Mouse (Mus musculus) cerebellum, adult 11 months (tissue): ENCODE measurements around the gene Fam206a.

Source experiments
- DNase-seq: peaks from one replicate; pipeline ENCODE4 v3.0.0; 2022

The Fam206a gene

DNA sequence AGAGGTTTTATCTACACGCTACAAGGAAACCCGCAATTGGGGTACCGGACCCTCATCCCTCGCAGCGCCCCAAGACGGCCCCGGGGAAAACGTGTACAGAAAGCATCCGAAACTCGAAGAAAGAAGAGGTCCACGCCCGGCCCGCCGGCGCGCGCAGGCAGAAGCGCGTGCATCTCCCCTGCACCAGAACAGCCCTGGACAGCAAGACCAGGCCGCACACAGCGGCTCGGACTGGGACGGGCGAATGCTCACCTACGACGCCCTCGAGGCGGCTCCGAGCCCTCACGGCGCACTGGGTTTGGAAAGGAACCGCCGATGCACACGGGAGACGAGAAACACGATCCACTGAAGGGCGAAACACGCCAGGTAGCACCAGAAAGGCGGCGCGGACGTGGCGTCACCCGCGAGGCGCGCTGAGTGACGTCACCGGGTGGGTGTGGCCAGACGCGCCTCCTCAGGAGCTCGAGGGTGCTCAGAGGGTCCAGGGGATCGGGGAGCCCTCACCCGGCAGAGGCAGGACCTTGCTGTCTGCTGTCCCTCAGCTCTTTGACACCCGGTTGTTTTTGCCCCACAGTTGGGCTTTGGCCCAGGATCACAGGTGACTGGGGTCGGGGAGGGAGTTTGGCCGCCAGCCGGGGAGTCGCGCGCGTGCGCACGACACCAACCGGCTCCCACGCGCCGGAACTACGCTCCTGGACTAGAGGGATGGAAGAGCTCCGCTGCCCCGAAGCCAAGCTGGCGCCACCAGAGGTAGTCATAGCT lies at the start of gene Fam206a, which contains the start of gene Elp1:
Fam206a (plus strand) TSS at position 439 of the 762 bp plus-strand sequence.
Elp1 (minus strand) TSS at position 425 of the 762 bp plus-strand sequence.
- DNase-seq: peak; percentile 95

DNA sequence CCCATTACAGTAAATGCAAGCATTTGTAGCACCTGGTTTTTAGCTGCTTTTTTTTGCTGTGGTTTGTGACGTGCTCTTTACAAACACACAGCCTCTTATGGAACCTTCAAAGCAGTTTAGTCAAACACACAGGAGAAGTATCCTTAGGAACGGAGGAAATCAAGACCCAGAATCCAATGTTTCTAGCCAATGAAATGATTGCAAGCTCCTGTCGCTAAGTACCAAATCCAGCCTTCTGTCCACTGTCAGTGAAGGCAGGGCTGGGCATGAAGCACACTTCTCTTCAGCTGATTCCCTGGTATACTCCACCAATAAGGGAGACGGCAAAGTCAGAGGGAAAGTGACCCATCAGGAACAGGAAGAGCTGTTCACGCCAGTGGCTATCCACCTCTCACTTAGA lies 46.1 kb upstream of the Fam206a start:
- no peak for DNase-seq

DNA sequence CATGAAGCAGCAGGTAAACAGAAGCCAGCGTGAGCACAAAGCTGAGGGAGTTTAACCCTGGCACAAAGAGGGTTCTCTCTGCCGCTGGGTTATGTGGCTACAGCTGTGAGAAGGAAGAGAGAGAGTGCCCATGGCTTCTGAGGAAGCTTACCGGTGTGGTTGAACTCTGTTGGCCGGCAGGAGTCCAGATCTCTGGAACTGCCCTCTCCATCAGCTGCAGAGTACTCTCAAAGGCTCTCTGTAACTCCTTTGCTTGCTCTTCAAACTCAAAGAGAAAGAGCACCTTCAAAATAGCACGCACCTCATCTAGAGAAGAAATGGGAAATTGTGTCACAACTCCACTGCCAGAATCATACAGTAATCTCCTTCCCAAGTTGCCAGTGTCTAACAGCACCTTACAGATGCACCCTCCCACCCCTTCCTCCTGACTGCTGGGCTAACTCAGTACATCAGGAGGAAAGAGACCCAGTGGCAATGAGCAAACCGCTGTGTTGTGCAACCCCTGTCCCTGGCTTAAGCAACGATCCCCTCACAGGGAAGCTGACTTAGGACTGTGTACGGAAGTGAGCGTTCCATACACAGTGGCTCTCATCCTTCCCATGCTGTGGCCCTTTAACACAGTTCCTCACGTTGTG lies 45.1 kb upstream of the Fam206a start:
- DNase-seq: no peak

DNA sequence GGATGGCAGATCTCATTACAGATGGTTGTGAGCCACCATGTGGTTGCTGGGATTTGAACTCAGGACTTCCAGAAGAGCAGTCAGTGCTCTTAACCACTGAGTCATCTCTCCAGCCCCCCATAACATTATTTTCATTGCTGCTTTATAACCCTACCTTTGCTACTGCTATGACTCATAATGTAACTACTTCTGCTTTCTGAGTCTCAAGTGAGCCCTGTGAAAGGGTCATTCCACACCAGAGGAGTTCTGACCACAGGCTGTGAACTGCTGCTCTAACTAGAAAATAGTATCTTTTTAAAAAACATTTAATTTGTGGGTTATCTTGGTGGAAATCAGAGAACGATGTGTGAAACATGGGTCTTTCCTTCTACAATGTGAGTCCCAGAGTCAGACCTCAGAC lies 44.5 kb upstream of the Fam206a start:
- DNase-seq: no peak

DNA sequence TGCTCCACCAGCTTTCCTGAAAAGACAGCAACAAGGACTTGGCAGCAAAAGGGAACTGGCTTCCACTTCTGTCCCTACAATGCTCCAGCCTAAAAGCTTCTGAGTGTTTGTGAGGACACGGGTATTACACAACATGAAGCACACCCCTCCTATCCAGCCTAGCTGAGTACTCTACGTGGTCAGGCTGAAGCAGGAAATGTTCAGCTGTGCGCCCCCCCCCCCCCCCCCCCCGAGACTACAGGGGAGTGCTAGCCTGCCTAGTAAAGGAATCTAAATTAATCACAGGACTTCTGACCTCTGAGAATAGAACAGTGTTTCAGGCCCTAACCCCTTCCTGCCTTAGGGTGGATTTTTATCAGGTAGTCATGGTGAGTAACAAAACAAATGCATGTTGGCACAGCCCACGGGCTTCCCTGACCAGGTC lies 34.3 kb upstream of the Fam206a start:
- no peak for DNase-seq

DNA sequence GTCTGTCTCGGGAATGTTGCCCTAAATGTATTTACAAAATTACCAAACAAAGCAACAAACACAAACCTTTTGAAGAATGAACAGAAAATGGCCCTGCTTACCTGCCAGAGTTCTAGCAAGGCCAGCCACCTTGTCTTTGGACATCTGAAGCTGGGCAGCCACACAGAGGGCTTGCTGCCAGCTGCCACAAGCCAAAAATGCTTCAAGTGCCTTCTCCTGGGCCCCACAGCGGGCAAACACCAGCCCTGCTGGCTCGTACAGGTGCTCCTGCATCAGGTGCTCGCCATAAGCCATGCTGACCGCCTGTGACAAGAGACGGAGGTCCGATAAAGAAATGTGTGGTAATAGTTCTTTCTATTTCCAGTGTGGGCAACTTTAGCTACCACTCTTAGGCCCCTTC lies 33.2 kb upstream of the Fam206a start:
- DNase-seq: no peak

DNA sequence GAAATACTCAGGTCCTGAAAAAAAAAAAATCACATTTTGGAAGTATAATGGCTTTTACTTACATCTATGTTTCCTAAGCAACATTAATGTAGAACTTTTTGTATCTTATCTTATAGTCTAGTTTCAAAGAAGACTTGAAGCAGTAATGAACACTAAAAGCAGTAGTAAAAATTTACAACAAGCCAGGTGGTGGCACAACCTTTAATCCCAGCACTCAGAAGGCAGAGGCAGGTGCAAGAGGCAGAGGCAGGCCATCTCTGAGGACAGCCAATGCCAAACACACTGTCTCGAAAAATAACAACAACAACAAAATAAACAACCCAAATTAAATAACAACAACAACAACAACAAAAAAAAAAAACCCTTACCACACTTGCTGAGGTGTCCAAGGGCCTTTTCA lies 31.1 kb upstream of the Fam206a start:
- no peak for DNase-seq

DNA sequence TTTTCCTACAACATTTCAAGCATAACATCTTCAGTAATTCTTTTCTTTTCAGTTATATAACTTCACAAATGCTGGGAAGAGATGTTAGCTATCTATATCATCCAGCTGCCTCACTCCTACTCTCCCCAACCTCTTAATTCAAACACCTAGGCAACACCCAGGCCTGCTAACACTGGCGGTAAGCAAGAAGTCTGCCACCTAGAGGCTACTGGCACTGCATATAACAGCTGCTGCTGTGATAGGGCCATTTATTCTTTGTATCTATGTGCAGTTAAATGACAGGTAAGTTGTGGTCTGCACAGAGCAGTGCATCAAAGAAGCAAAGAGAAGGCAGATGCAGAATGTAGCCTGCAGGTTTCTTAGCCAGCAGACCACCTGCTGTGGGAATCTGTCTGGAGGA lies 10.8 kb upstream of the Fam206a start:
- DNase-seq: no peak

DNA sequence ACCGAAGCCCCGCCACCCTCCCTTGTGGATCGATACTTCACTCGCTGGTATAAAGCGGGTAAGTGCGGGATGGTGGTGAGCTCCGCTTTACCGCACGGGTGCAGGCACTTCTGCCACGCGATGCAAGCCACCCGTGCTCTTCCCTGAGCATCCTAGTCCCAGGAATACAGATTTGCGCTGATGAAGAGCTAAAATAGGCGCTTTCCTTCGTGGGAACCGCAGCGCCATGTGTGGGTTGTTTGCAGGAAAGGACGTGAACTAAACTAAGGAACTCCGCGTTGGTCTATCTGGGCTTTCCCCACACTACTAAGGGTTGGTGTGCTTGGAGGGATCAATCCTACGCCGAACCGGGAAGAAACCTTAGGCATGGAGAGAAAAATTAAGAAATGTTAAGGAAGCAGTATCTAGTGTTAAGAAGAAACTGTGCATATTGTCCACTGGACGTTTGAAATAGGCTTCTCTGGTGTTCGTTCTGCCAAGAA lies 565 bp downstream of the Fam206a start:
- DNase-seq: no peak

DNA sequence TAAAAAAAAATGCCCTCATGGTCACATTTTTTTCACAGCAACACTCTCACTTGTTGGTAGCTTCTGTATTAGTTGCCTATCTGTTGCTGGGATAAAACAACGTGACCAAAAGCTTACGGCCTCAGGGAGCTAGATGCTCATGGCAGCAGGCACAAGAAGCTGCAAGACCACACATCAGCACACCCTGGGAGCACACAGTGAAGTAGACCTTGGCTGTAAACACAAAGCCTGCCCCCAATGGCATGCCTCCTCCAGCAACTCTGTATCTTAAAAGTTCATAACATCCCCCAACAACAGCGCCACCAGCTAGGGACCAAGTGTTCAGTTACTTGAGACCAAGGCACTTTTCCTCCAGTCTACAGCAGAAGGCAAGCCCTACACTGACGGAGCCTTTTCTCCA lies 6.9 kb downstream of the Fam206a start:
- DNase-seq: no peak

DNA sequence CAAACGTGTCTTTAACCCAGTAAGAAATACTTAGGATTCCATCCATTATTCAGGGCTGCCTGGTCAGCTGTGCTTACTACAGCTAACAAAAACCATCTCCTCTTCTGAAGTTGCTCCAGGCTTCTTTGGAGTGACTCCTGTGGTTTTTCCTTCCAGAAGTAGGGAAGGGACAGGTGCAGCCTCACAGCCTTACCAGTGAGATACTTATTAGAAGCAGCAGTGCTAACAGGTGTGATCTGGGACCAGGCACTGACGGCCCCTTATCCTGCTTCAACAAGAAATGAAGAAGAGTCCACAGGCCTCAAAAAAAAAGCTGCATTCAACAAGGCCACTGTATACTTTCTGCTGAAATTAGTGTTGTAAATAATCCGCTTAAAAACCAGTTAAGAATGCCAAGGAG lies 9.5 kb downstream of the Fam206a start:
- no peak for DNase-seq

DNA sequence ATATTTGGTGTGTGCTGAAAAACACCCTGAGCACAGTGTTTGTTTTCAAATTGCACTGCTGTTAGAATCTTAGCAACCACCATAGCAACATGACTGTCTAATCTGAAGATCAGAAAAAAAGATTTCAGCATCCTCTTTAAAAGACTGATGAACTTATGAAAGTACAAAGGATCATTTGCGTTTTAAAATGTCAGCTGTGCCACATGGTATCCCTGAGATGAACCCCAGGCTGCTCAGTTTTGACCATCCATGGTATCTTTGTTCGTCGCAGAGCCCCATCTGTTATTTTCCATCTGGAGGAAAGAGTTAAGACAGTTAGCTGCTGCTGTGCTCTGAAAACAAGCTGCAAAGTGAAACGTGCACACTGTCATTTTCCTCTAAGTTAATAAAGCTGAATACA lies 10.0 kb downstream of the Fam206a start:
- DNase-seq: no peak

DNA sequence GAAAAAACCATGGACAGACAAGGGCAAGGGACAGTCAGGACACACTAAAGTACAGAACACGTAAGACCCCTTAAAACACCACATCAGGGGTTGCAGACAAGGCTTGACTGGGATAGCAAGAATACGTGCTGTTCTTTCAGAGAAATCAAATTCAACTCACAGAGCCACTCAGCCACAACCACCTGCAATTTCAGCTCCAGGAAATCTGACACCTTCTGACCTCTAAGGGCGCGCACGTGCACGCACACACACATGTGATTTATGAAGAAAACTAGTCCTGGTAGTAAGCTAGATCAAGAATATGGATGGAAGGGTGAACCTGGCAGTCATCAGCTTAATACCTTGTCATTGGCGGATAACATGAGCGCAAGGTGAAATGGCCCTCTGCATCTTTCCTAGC lies 13.0 kb downstream of the Fam206a start:
- DNase-seq: no peak

DNA sequence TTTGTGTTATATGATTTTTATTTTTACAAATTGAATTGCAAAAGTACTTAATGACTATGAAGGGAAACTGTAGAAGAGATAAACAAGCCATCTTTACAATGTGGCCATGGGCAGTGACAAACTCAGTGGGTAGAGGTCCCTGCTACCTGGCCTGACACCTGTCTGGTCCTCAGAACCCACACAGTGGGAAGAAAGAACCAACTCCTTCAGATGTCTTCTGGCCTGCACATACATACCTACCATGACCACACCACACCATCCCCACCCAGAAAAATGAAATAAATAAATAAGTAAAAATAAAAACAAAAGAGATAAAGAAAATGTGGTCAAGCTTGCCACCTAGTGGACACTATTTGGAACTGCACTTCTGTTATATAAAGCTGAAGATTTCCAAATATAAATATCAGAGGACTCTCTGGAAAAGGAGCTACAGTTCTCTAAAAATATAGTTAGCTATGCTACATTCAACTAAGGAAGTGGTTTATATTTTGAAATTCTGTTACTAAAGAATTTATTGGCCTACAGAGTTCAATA lies 17.9 kb downstream of the Fam206a start:
- no peak for DNase-seq

DNA sequence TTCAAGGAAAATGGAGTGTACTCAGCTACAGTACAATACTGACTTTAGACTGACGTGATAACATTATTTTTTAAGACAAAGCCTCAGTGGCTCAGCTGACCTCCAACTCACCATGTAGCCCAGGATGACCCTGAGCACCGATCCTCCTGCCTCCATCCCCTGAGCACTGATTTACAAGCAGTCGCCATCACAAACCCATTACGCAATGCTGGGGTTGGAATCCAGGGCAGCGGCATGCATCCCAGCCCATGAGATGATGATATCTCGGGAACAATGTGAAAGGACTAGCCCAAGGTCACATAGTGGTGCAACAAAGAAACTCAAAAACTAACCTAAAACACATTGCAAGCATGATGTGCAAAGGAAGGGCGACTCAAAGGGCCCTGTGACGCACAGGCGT lies 22.1 kb downstream of the Fam206a start:
- no peak for DNase-seq

DNA sequence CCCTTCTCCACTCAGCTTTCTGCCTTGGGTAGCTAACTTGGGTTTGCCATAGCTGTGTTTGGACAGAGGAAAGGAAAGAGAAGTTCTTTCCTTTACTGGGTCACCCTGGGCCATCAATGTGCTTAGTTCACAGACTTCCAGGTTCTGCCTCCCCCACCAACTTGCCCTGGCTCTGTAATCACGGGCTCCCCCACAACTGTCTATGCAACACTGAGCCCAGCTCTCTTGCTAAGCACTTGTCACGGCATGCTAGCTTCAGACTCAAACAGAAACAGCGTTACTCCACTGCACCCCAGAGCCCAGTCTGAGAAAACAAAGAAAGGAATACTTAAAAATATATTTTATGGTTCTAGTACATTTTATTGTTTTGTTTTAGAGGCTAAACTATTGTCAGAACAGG lies 26.8 kb downstream of the Fam206a start:
- no peak for DNase-seq

DNA sequence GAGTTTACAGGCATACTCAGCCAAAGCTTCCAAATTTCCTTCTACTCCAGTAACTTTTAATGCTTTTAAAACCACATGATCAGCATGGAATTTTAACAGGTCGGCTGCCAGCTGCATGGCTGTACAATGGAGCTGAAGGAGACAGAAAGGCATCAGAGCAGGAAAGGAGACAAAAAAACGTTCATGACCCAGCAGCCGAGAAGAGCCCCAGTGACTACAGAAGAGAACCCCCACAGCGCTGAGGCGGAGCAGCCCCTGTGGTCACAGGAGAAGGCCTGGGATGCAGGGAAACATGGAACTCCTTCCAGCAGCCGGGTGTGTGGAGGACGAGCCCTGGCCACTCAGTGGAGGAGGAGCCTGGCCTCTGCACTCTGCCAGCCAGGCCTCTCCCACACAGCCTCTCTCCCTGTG lies 27.4 kb downstream of the Fam206a start:
- no peak for DNase-seq

DNA sequence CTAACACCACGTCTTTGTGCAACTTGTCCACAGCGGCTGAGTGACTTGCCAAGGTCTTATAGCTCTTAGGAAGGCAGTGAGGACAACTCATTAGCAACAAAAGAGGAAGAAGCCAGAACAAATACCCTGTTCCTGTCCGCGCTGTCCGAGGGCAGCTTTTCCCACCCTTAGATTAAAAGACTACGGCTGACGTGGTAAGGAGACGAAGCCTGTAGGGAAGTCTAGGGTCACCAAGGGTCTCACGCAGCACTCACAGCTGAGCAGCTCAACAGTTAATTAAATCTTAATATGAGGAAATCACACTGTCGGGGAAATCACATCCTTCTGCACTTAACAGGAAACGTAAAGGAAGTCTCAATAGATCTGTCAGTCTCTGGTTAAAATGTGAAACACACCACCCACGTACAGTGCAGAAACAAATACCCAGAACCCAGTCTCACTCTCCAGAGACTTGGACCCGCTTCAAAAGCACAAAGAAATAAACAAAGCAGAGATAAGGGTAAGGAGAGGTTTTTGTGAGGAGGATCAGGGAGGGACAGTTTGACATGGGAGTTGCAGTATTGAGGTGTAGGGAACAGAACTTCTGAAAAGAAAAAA lies 29.0 kb downstream of the Fam206a start:
- DNase-seq: no peak

DNA sequence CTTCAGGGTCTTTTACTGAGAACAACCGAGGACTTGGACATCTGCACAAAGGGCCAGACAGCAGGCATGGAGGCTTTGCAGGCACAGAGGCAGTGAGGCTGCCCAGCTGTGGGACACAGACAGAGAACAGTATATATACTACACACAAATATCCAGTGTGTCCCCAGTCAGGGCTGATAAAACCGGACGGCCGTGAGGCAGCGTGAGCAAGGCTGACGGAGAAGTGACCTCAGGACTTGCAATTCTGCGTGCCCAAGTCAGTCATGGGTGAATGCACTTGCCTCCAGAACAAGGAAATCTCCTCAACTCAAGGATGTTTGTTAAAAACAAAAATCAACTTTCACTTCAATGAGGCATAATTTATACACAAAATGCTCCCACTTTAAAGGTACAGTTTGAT lies 29.9 kb downstream of the Fam206a start:
- DNase-seq: no peak

DNA sequence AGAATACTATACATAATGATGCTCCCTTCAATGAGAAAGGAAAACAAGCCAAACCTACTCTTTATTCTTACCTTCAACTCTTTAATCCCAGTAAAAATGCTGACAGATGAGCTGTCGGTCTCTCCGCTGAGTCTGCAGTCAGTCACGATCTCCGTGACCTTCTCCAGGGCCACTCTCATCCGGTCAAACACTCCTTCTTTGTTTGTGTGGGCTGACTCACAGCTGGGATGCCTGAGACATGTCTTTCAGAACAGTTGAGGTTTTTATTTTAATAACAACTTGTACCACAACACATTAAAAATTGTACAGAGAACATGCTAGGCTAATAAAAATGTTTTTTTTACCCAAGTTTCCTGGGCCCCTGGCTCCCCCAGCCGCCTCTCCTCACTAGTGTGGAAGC lies 35.5 kb downstream of the Fam206a start:
- DNase-seq: no peak

DNA sequence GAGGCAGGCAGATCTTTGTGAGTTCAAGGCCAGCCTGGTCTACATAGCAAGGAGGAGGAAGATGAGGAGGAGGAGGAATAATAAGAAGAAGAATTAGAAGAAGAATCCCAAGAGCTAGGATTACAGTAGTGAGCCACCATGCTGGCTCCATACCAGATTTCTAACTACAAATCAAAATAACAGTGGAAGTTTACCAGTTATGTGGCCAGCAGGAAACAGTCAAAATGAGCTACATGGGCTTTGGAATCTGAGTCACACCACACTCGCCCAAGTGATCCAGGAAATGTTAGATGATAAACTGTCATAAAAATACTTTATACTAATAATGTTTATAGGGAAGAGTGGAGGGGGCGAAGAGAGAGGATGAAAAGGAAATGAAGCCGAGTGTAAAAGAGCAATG lies 38.2 kb downstream of the Fam206a start:
- no peak for DNase-seq

DNA sequence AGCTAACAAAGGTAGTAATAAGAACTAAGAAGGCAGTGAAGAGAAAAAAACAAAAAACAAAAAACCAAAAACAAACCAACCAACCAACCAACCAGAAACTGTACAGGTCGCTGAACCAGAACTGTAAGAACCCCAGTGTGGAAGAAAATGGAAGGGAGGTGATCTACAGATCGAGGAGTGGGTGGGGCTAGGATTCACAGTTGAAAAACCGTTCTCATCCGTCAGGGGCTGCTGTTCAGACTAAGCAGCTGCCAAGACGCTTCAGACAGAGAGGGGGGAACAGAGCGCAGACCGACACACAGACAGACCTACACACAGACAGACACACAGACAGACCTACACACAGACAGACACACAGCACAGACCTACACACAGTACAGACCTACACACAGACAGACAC lies 40.4 kb downstream of the Fam206a start:
- no peak for DNase-seq

DNA sequence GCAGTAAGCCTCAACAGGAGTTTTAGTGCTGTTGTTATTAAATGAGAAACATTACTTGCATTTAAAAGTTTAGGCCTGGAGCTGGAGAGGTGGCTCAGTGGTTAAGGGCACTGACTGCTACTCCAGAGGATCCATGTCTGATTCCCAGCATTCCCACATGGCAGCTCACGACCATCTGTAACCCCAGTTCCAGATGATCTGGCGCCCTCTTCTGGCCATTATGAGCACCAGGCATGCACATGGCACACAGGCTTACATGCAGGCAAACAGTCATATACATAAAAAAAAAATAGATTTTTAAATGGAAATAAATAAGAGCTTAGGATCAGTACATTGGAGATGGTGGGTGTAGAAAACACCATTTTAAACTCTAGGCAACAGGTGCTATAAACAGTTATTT lies 41.8 kb downstream of the Fam206a start:
- DNase-seq: no peak

DNA sequence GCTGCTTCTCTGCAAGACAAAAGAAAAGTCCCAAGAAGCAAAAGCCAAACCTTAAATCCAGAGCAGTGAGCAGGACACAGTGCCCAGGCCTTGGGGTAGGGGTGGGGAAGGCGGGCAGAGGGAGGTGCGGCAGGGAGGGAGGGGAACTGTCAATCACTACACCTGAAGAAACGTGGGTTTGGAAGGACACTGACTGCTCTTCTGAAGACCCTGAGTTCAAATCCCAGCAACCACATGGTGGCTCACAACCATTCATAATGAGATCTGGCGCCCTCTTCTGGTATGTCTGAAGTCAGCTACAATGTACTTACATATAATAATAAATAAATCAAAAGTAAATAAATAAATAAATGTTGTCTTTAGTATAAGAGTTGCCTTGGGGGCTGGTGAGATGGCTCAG lies 42.8 kb downstream of the Fam206a start:
- DNase-seq: no peak
